Mouse (Mus musculus): ENCODE measurements at regions not wholly inside any gene's neighbourhood (a gene's known extent, or its start where the extent isn't known, plus 50 kb on each side); places are given as distances from the start of the nearest gene placed in this dataset.

GRCm38 (mm10) chr10:37319746-37320430 lies 181.2 kb upstream of the Marcks start:
- in situ Hi-C loops (cut with MboI; ENCODE audit: low pct_ligation_motif_present, low pct_unique_long_range_greater_than_20kb, low sequenced_read_pairs) (loop anchor here (5.0 kb wide), 1 partner anchor 73 kb away; no protein-coding TSS in a partner anchor), dilution Hi-C loops (cut with MboI; ENCODE audit: extremely low pct_ligation_motif_present, extremely low pct_unique_long_range_greater_than_20kb, low sequenced_read_pairs) (no loop called here)
- Histone ChIP-seq H3K4me1 (ENCODE audit: control insufficient read depth in 1 of 2, insufficient read depth in 2 of 2) (peaks cover 27 to 63% of the 10 kb centered on the region in 2 experiments), H3K9me3 (replicated peaks; ENCODE audit: low read length) (peaks cover 2% of the 10 kb centered on the region), H3K79me2 (replicated peaks; ENCODE audit: control insufficient read depth, extremely low read depth, insufficient read depth, poor library complexity, severe bottlenecking) (no peaks in the 10 kb centered on the region), H3K4me3 (replicated peaks in 1 of 3; ENCODE audit: low read depth in 2 of 3, low read length in 2 of 3, poor library complexity in 1 of 3) (no peak overlapping the region), H3K4me2 (ENCODE audit: insufficient read depth, low read depth, poor library complexity, severe bottlenecking) (peak overlapping the region; percentile 74), H3K9ac (ENCODE audit: insufficient read depth, low read depth) (peak overlapping the region; percentile 54; the same call in 1 of the 2 replicates), H3K36me3 (replicated peaks in 1 of 2; ENCODE audit: control insufficient read depth in 1 of 2, insufficient read depth in 1 of 2, low read length in 1 of 2) (no peaks in the 10 kb centered on the region), H3K27me3 (replicated peaks) (no peaks in the 10 kb centered on the region), H3K27ac (ENCODE audit: insufficient read depth, low read depth) (peak overlapping the region; percentile 95)
- TF ChIP-seq USF2 (conservative IDR thresholded peaks at IDR 0.05; ENCODE audit: low read depth, low read length) (no peak), E2F4 (IDR thresholded peaks at IDR 0.05; ENCODE audit: insufficient replicate concordance, low read depth, low read length) (no peak), JUND (conservative IDR thresholded peaks at IDR 0.05; ENCODE audit: low read depth, low read length) (peak; percentile 56), JUN (IDR thresholded peaks at IDR 0.05; ENCODE audit: insufficient read depth, low read depth, low read length) (peak; percentile 83), RCOR1 (conservative IDR thresholded peaks at IDR 0.05; ENCODE audit: low read depth, low read length) (no peak), ZKSCAN1 (IDR thresholded peaks at IDR 0.05; ENCODE audit: borderline replicate concordance, low read depth, low read length) (no peak), ELF1 (IDR thresholded peaks at IDR 0.05; ENCODE audit: low read depth, low read length) (no peak), MAX (IDR thresholded peaks at IDR 0.05; ENCODE audit: low read length) (no peak), MAFK (IDR thresholded peaks at IDR 0.05; ENCODE audit: insufficient replicate concordance, low read length) (peak; percentile 60; the same call in 1 of the 2 replicates), PAX5 (IDR thresholded peaks at IDR 0.05; ENCODE audit: low read length) (no peak), SMC3 (IDR thresholded peaks at IDR 0.05; ENCODE audit: low read depth, low read length) (no peak), KAT2A (IDR thresholded peaks at IDR 0.05; ENCODE audit: insufficient replicate concordance, low read length) (no peak), EP300 (IDR thresholded peaks at IDR 0.05; ENCODE audit: low read length) (peak; percentile 70; the same call in 1 of the 2 replicates), RAD21 (IDR thresholded peaks at IDR 0.05; ENCODE audit: low read depth, low read length) (no peak), HCFC1 (IDR thresholded peaks at IDR 0.05; ENCODE audit: low read depth, low read length) (no peak), BHLHE40 (IDR thresholded peaks at IDR 0.05; ENCODE audit: low read depth, low read length) (peak; percentile 35; the same call in 1 of the 2 replicates), MEF2A (IDR thresholded peaks at IDR 0.05; ENCODE audit: borderline replicate concordance, low read depth, low read length) (peak; percentile 88), MYC (IDR thresholded peaks at IDR 0.05; ENCODE audit: low read depth, low read length) (no peak), ZC3H11A (IDR thresholded peaks at IDR 0.05; ENCODE audit: low read depth, low read length) (no peak), ZMIZ1 (IDR thresholded peaks at IDR 0.05; ENCODE audit: low read depth, low read length) (peak; percentile 96), MXI1 (IDR thresholded peaks at IDR 0.05; ENCODE audit: low read depth, low read length) (no peak), POLR2AphosphoS2 (IDR thresholded peaks at IDR 0.05; ENCODE audit: low read depth, low read length) (peak; percentile 66; the same call in 1 of the 2 replicates), MAZ (IDR thresholded peaks at IDR 0.05; ENCODE audit: low read depth, low read length) (no peak), NELFE (IDR thresholded peaks at IDR 0.05; ENCODE audit: low read depth, low read length) (no peak; the same call in 1 of the 2 replicates), UBTF (IDR thresholded peaks at IDR 0.05; ENCODE audit: low read depth, low read length) (no peak), NRF1 (IDR thresholded peaks at IDR 0.05; ENCODE audit: low read depth, low read length) (no peak), GABPA (IDR thresholded peaks at IDR 0.05; ENCODE audit: insufficient replicate concordance, low read depth, low read length) (no peak), POLR2A (IDR thresholded peaks at IDR 0.05; ENCODE audit: low read depth, low read length) (peak; percentile 50; the same call in 1 of the 2 replicates), TBP (conservative IDR thresholded peaks at IDR 0.05; ENCODE audit: low read depth, low read length) (peak; percentile 95), CHD1 (IDR thresholded peaks at IDR 0.05; ENCODE audit: low read depth, low read length) (no peak), CTCF (conservative IDR thresholded peaks at IDR 0.05 in 1 of 2, IDR thresholded peaks at IDR 0.05 in 1 of 2; ENCODE audit: low read depth in 2 of 2, low read length in 2 of 2) (no peak), ETS1 (conservative IDR thresholded peaks at IDR 0.05; ENCODE audit: low read depth, low read length) (peak; percentile 91), SIN3A (IDR thresholded peaks at IDR 0.05; ENCODE audit: low read length) (no peak), IRF4 (IDR thresholded peaks at IDR 0.05; ENCODE audit: low read depth, low read length) (peak; percentile 46; the same call in 1 of the 2 replicates), ZNF384 (IDR thresholded peaks at IDR 0.05; ENCODE audit: low read depth, low read length) (no peak), CHD2 (IDR thresholded peaks at IDR 0.05; ENCODE audit: low read length) (no peak; the same call in none of the 2 replicates), TCF12 (IDR thresholded peaks at IDR 0.05; ENCODE audit: low read depth, low read length) (no peak; the same call in 1 of the 2 replicates), USF1 (IDR thresholded peaks at IDR 0.05; ENCODE audit: low read depth, low read length) (no peak)
- peak; percentile 79 for DNase-seq (ENCODE audit: extremely low read depth)

Data from CH12.LX (cell line).